Mouse (Mus musculus) hindlimb bud, embryonic 11.5 days (tissue): ENCODE data around the gene Wdr44.
"Not testable (repeated sequence)": the region's sequence is repeated elsewhere in the genome, so short reads cannot be mapped to it uniquely, and the experiment has no call there.

Experiments used
- DNase-seq: peaks from one replicate; pipeline ENCODE4 v3.0.0-alpha.2; 2012; ENCODE audit warnings: low read depth, low spot score; ENCODE audit errors: extremely low spot score

Wdr44 gene

GRCm38 (mm10) chrX:23823398-23824023 is 130.7 kb downstream of the Wdr44 start:
- no peak for DNase-seq

- not testable (repeated sequence) for DNase-seq
Observed at GRCm38 (mm10) chrX:23833784-23834183, 140.9 kb downstream of the Wdr44 start.

- no peak for DNase-seq
Observed at GRCm38 (mm10) chrX:23840921-23841320, 148.1 kb downstream of the Wdr44 start.
